8 mouse cellular contexts compared by ENCODE assay signal in genomic region chr10:81134966-81135681, GRCm38 (mm10). TPM values are rescaled to one million over a fixed set of nuclear protein-coding genes. Genes with fewer than 3 reads are reported as not detected.
DNase-seq lines count a peak whose midpoint lies in the region; ATAC-seq and TF ChIP-seq lines count a peak whose summit lies in the region.

TSS of gene Zbtb7a (plus strand) at chr10:81135220.

- H3K4me3 ChIP-seq in megakaryocyte, embryonic 14.5 days (replicated peaks) = peak within 1 kb of the TSS; percentile 98
- H3K4me3 ChIP-seq in cortical plate, adult 2 months (ENCODE audit: insufficient read depth, low read length) = peak within 1 kb of the TSS; percentile 97
- peak within 1 kb of the TSS; percentile 90 for H3K4me3 ChIP-seq in intestine, embryonic 16.5 days (ENCODE audit: low read length)
- peak within 1 kb of the TSS; percentile 93 for H3K4me3 ChIP-seq in limb, embryonic 14.5 days (replicated peaks; ENCODE audit: low read length)
- H3K4me3 ChIP-seq in midbrain, embryonic 16.5 days (ENCODE audit: low read depth, low read length) = peak within 1 kb of the TSS; percentile 90
- peak within 1 kb of the TSS; percentile 84 for H3K4me3 ChIP-seq in thymus, adult 2 months (ENCODE audit: control insufficient read depth, insufficient read depth, low read length)

- H3K9me3 ChIP-seq in megakaryocyte, embryonic 14.5 days = no peaks in the 10 kb centered on the region
- H3K9me3 ChIP-seq in intestine, embryonic 16.5 days (ENCODE audit: control insufficient read depth, low read length) = no peaks in the 10 kb centered on the region
- no peaks in the 10 kb centered on the region for H3K9me3 ChIP-seq in limb, embryonic 14.5 days (ENCODE audit: control insufficient read depth, low read length)
- no peaks in the 10 kb centered on the region for H3K9me3 ChIP-seq in midbrain, embryonic 16.5 days (replicated peaks; ENCODE audit: control insufficient read depth, low read length, poor library complexity, severe bottlenecking)

- no peak for TF ChIP-seq CTCF in cortical plate, adult 2 months (IDR thresholded peaks at IDR 0.05; ENCODE audit: extremely low read depth, insufficient read depth, low read length)
- TF ChIP-seq CTCF in thymus, adult 2 months (IDR thresholded peaks at IDR 0.05; ENCODE audit: borderline replicate concordance, control insufficient read depth, extremely low read depth, insufficient read depth, low read length, poor library complexity) = no peak

- WGBS in intestine, embryonic 16.5 days = 4% methylated on average over 41 of the region's 41 CpGs
- WGBS in limb, embryonic 14.5 days = 2% methylated on average over 40 of the region's 41 CpGs
- 2% methylated on average over 40 of the region's 41 CpGs for WGBS in midbrain, embryonic 16.5 days
- 4% methylated on average over 41 of the region's 41 CpGs for WGBS in thymus, adult 2 months

- peaks cover 13% of the 10 kb centered on the region for H3K36me3 ChIP-seq in megakaryocyte, embryonic 14.5 days (replicated peaks; ENCODE audit: low read length)
- H3K36me3 ChIP-seq in intestine, embryonic 16.5 days (ENCODE audit: control insufficient read depth, insufficient read depth, low read length) = no peaks in the 10 kb centered on the region
- no peaks in the 10 kb centered on the region for H3K36me3 ChIP-seq in limb, embryonic 14.5 days (ENCODE audit: control insufficient read depth, insufficient read depth, low read length)
- no peaks in the 10 kb centered on the region for H3K36me3 ChIP-seq in midbrain, embryonic 16.5 days (ENCODE audit: control insufficient read depth, insufficient read depth, low read length)
- no peaks in the 10 kb centered on the region for H3K36me3 ChIP-seq in thymus, adult 2 months (ENCODE audit: control insufficient read depth, insufficient read depth, low read length)

- peak within 1 kb of the TSS; percentile 95 for H3K9ac ChIP-seq in intestine, embryonic 16.5 days (ENCODE audit: low read depth, low read length)
- H3K9ac ChIP-seq in limb, embryonic 14.5 days (ENCODE audit: low read depth, low read length, severe bottlenecking) = peak within 1 kb of the TSS; percentile 96
- H3K9ac ChIP-seq in midbrain, embryonic 16.5 days (ENCODE audit: low read depth, low read length) = peak within 1 kb of the TSS; percentile 92

- TF ChIP-seq POLR2A in cortical plate, adult 2 months (IDR thresholded peaks at IDR 0.05; ENCODE audit: extremely low read depth, insufficient read depth, low read length) = no peak
- no peak for TF ChIP-seq POLR2A in limb, embryonic 14.5 days (IDR thresholded peaks at IDR 0.05; ENCODE audit: borderline replicate concordance, extremely low read depth, insufficient read depth, insufficient read length)
- TF ChIP-seq POLR2A in thymus, adult 2 months (IDR thresholded peaks at IDR 0.05; ENCODE audit: control insufficient read depth, extremely low read depth, insufficient read depth, low read length, poor library complexity) = no peak

- peak within 1 kb of the TSS; percentile 95 for H3K27ac ChIP-seq in cortical plate, adult 2 months (ENCODE audit: insufficient read depth, low read length)
- peak within 1 kb of the TSS; percentile 99 for H3K27ac ChIP-seq in intestine, embryonic 16.5 days (ENCODE audit: low read length)
- peak within 1 kb of the TSS; percentile 99 for H3K27ac ChIP-seq in limb, embryonic 14.5 days (replicated peaks; ENCODE audit: low read depth, low read length)
- peak within 1 kb of the TSS; percentile 94 for H3K27ac ChIP-seq in midbrain, embryonic 16.5 days (ENCODE audit: low read length)
- H3K27ac ChIP-seq in thymus, adult 2 months (ENCODE audit: control insufficient read depth, insufficient read depth, low read length) = no peak within 1 kb of the TSS

- ATAC-seq in megakaryocyte, adult 5-6 weeks (ENCODE audit: poor library complexity, severe bottlenecking) = no peak
- ATAC-seq in intestine, embryonic 16.5 days = no peak
- no peak for ATAC-seq in limb, embryonic 14.5 days (ENCODE audit: low FRiP score, low read depth)
- no peak for ATAC-seq in midbrain, embryonic 16.5 days

- peaks cover 52% of the 10 kb centered on the region for H3K4me1 ChIP-seq in megakaryocyte, embryonic 14.5 days
- H3K4me1 ChIP-seq in cortical plate, adult 2 months (ENCODE audit: control insufficient read depth, insufficient read depth, low read length) = peaks cover 6% of the 10 kb centered on the region
- peaks cover 21% of the 10 kb centered on the region for H3K4me1 ChIP-seq in intestine, embryonic 16.5 days (ENCODE audit: control insufficient read depth, insufficient read depth, low read length)
- H3K4me1 ChIP-seq in limb, embryonic 14.5 days (ENCODE audit: control insufficient read depth, insufficient read depth, low read length) = peaks cover 29% of the 10 kb centered on the region
- H3K4me1 ChIP-seq in midbrain, embryonic 16.5 days (ENCODE audit: control insufficient read depth, insufficient read depth, low read length) = peaks cover 29% of the 10 kb centered on the region
- peaks cover 36% of the 10 kb centered on the region for H3K4me1 ChIP-seq in thymus, adult 2 months (replicated peaks; ENCODE audit: control insufficient read depth, insufficient read depth, low read length)

- DNase-seq in gonadal fat pad, adult 2 months (ENCODE audit: low read depth) = no peak
- no peak for DNase-seq in limb, embryonic 14.5 days (ENCODE audit: low spot score)
- DNase-seq in thymus, adult 2 months = no peak

- no peaks in the 10 kb centered on the region for H3K27me3 ChIP-seq in megakaryocyte, embryonic 14.5 days (replicated peaks)
- no peaks in the 10 kb centered on the region for H3K27me3 ChIP-seq in intestine, embryonic 16.5 days (replicated peaks; ENCODE audit: control insufficient read depth, insufficient read depth, low read length)
- peaks cover 23% of the 10 kb centered on the region for H3K27me3 ChIP-seq in limb, embryonic 14.5 days (ENCODE audit: control insufficient read depth, insufficient read depth, low read length)
- H3K27me3 ChIP-seq in midbrain, embryonic 16.5 days (ENCODE audit: control insufficient read depth, insufficient read depth, low read depth, low read length) = peaks cover 25% of the 10 kb centered on the region
- H3K27me3 ChIP-seq in thymus, adult 2 months (ENCODE audit: control insufficient read depth, insufficient read depth, low read length) = no peaks in the 10 kb centered on the region; the same call in 1 of the 2 replicates

- H3K4me2 ChIP-seq in intestine, embryonic 16.5 days (ENCODE audit: low read depth, low read length) = peak within 1 kb of the TSS; percentile 91
- peak within 1 kb of the TSS; percentile 96 for H3K4me2 ChIP-seq in limb, embryonic 14.5 days (replicated peaks; ENCODE audit: low read depth, low read length, severe bottlenecking)
- H3K4me2 ChIP-seq in midbrain, embryonic 16.5 days (ENCODE audit: low read length) = peak within 1 kb of the TSS; percentile 96

RNA-seq across cellular contexts. Expression of gene Zbtb7a, which starts in this region (rescaled TPM):
- 100.0 and 136 TPM in 2 replicates for polyA plus RNA-seq in megakaryocyte, embryonic 14.5 days (2012; ENCODE audit: insufficient read depth, low replicate concordance)
- 25.0 and 27.0 TPM in 2 replicates for total RNA-seq in megakaryocyte, adult 5-6 weeks (2015)
- total RNA-seq in megakaryocyte, adult 5-6 weeks (2017) = 8.8 and 14.5 TPM in 2 replicates
- polyA plus RNA-seq in cortical plate, adult 2 months (2012; rRNA removed) = 46.9 and 49.9 TPM in 2 replicates
- polyA plus RNA-seq in gonadal fat pad, adult 2 months (2012; rRNA removed) = 30.0 and 49.1 TPM in 2 replicates
- 46.2 and 47.4 TPM in 2 replicates for polyA plus RNA-seq in intestine, embryonic 16.5 days (2015; fragmentation: Nextera tagmentation; extraction: Ambion mirVana)
- polyA plus RNA-seq in limb, embryonic 14.5 days (2012; rRNA removed) = 17.7 and 21.0 TPM in 2 replicates
- polyA plus RNA-seq in limb, embryonic 14.5 days (2014; fragmentation: Nextera tagmentation; extraction: Ambion mirVana) = 30.6 and 35.9 TPM in 2 replicates
- polyA plus RNA-seq in midbrain, embryonic 16.5 days (2015; fragmentation: Nextera tagmentation; extraction: Ambion mirVana) = 11.3 and 12.6 TPM in 2 replicates
- 66.0 and 87.5 TPM in 2 replicates for polyA plus RNA-seq in thymus, adult 2 months (2012; rRNA removed)
